Mouse (Mus musculus) forebrain, embryonic 10.5 days (tissue): ENCODE measurements around the gene Prpf40b. TPM values are rescaled to one million over a fixed set of nuclear protein-coding genes. Genes with fewer than 3 reads are reported as not detected.

ENCODE experiments used
- DNase-seq: peaks from one replicate; pipeline ENCODE4 v3.0.0-alpha.2; 2017; ENCODE audit warnings: low spot score; ENCODE audit errors: extremely low spot score
- H3K27ac ChIP-seq: fragments of 300-500 bp; sonication (generic); 2 replicates; pipeline ENCODE4 v1.5.1; 2016; ENCODE audit warnings: mild to moderate bottlenecking
- H3K27me3 ChIP-seq: fragments of 300-500 bp; sonication (generic); 2 replicates; pipeline ENCODE4 v1.6.1; 2016; ENCODE audit warnings: mild to moderate bottlenecking; ENCODE audit not compliant: poor library complexity, severe bottlenecking
- H3K36me3 ChIP-seq: fragments of 300-500 bp; sonication (generic); replicated peaks from 2 replicates; pipeline ENCODE4 v1.6.1; 2016; ENCODE audit warnings: mild to moderate bottlenecking, moderate library complexity
- H3K4me1 ChIP-seq: fragments of 300-500 bp; sonication (generic); 2 replicates; pipeline ENCODE4 v1.6.1; 2016
- H3K4me3 ChIP-seq: fragments of 300-500 bp; sonication (generic); 2 replicates; pipeline ENCODE4 v1.5.1; 2016; ENCODE audit warnings: mild to moderate bottlenecking, moderate library complexity
- H3K9me3 ChIP-seq: fragments of 300-500 bp; sonication (generic); 2 replicates; pipeline ENCODE4 v1.6.1; 2016; ENCODE audit warnings: mild to moderate bottlenecking, moderate library complexity
- WGBS: fragments of 180-500 bp; shearing (Covaris S2); methylation state at CpG from one replicate; pipeline ENCODE4 v1.1.7; 2016; 5-methylcytosine and 5-hydroxymethylcytosine counted together
- polyA plus RNA-seq: library from polyadenylated mRNA; unstranded; fragments of >200 nt; fragmentation: Nextera tagmentation; extraction: Ambion mirVana; gene quantifications from 2 replicates; pipeline ENCODE4 v1.2.1, GENCODE M21; 2016

Prpf40b gene
- polyA plus RNA-seq, 1 experiment from 2014 or later: 62.2 TPM

DNA sequence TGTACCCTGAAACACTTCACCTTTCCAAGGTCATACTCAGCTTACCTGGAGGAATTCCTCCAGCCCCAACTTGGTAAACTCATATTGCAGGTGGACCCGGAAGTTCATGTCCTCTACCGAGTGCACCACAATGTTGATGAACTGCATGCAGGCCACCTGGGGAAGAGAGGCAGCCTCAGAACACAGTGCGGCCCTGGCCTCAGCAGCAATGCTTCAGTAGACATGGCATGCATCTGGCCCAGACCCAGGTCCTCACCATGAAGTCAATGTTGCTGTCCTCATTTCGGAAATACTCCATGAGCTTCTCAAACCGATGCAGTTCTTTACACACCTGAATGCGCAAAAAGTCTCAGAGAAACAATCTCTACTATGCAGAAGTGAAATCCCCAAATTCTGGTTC, 30.7 kb downstream of the Prpf40b start:
- Histone ChIP-seq H3K36me3 (peaks cover 88% of the 10 kb centered on the region), H3K27ac (no peak overlapping the region), H3K9me3 (no peaks in the 10 kb centered on the region), H3K27me3 (no peaks in the 10 kb centered on the region), H3K4me3 (no peak overlapping the region), H3K4me1 (peaks cover 16% of the 10 kb centered on the region)
- DNase-seq: no peak
- WGBS: 95% methylated on average over 6 of the region's 6 CpGs

DNA sequence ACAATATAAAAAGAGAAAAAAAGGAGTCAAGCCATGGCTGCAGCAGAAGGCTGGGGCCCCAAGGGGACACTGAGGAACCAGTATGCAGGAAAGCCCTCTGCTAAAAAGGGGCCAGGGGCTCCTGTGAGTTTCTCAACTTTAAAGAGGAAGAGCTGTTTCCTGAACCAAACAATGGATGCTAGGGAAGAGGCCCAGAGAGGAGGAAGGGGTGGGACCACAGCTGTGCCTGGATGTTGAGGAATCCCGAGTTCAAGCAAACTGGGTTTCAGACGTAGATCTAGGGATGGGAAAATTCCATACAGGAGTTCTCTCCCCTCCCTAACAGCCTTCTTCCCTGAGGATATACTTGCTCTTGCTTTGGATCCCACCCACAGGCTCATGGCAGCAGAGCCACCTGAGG, 31.5 kb downstream of the Prpf40b start:
- no peak overlapping the region for H3K4me3 ChIP-seq
- H3K27ac ChIP-seq: no peak overlapping the region
- no peak for DNase-seq
- no peaks in the 10 kb centered on the region for H3K27me3 ChIP-seq
- H3K9me3 ChIP-seq: no peaks in the 10 kb centered on the region
- 53% methylated on average over 2 of the region's 2 CpGs for WGBS
- H3K36me3 ChIP-seq: peaks cover 80% of the 10 kb centered on the region
- H3K4me1 ChIP-seq: peaks cover 24% of the 10 kb centered on the region

DNA sequence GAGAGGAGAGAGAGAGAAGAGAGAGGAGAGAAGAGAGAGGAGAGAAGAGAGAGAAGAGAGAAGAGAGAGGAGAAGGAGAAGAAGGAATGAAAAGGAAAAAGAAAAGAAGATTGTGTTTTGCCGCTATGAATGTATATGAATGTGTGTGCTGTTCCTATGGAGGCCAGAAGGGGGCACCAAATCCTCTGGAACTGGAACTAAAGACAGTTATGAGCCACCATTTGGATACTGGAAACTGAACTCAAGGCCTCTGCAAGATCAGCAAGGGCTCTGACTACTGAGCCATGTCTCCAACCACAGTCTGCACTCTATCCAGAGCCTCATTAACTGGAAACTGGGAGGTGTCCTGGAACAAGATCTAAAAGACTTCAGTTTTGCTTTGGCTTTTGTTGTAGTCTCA, 32.1 kb downstream of the Prpf40b start:
- no peak for DNase-seq
- no peaks in the 10 kb centered on the region for H3K27me3 ChIP-seq
- H3K4me1 ChIP-seq: peaks cover 30% of the 10 kb centered on the region
- H3K36me3 ChIP-seq: peaks cover 75% of the 10 kb centered on the region
- H3K9me3 ChIP-seq: no peaks in the 10 kb centered on the region
- 86% methylated on average over 1 of the region's 1 CpGs for WGBS
- no peak overlapping the region for H3K4me3 ChIP-seq
- H3K27ac ChIP-seq: no peak overlapping the region

- Histone ChIP-seq H3K27ac (no peak overlapping the region), H3K27me3 (no peaks in the 10 kb centered on the region), H3K9me3 (no peaks in the 10 kb centered on the region), H3K4me3 (no peak overlapping the region), H3K4me1 (peaks cover 40% of the 10 kb centered on the region), H3K36me3 (peaks cover 69% of the 10 kb centered on the region)
- DNase-seq: no peak
- 92% methylated on average over 5 of the region's 5 CpGs for WGBS
Observed at GRCm38 (mm10) chr15:99328011-99328410, 33.1 kb downstream of the Prpf40b start.

- H3K9me3 ChIP-seq: no peaks in the 10 kb centered on the region
- WGBS: 80% methylated on average over 2 of the region's 2 CpGs
- H3K4me3 ChIP-seq: no peak overlapping the region
- DNase-seq: no peak
- peaks cover 58% of the 10 kb centered on the region for H3K4me1 ChIP-seq
- H3K27me3 ChIP-seq: no peaks in the 10 kb centered on the region
- peaks cover 53% of the 10 kb centered on the region for H3K36me3 ChIP-seq
- H3K27ac ChIP-seq: no peak overlapping the region
Observed at GRCm38 (mm10) chr15:99330324-99330723, 35.4 kb downstream of the Prpf40b start.

DNA sequence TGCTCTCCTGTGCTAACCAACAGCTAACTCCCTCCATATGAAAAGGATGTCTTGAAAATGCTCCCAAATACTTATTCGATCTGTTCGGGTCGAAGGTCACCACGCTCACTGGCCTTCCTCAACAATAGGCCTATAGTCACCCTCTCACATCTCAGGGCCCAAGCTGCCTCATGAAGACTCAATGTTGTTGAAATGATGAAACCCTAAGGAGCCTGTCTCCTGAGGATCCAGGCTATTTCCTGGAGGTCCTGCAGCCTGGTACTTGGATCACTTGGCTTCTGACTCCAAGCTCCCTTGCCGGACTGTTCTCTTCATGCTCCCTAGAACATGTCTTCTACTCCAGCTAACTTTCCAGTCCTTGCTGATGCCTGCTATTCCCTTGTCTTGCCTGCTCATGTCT, 36.5 kb downstream of the Prpf40b start:
- H3K36me3 ChIP-seq: peaks cover 46% of the 10 kb centered on the region
- 70% methylated on average over 5 of the region's 5 CpGs for WGBS

DNA sequence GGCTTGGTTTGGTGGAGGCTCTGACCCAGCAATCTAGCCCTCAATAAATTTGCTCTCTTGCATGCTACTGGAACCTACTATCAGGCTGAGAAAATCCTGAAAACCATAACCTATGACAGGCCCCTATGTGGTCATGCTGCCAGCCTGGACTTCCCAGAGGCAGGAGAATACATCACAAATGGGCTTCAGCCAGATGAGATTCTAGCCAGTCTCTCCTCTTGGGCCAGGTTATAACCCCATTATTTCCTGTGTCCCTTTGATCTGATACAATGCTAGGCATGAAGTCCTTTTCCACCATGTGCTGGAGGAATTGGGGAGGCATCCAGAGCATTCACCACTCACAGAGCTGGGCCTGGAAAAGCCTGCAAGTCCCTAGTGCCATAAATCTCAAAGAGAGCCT, 37.2 kb downstream of the Prpf40b start:
- no peak for DNase-seq
- no peak overlapping the region for H3K4me3 ChIP-seq
- H3K4me1 ChIP-seq: peaks cover 63% of the 10 kb centered on the region
- H3K27me3 ChIP-seq: no peaks in the 10 kb centered on the region
- peak overlapping the region; percentile 84 for H3K27ac ChIP-seq
- peaks cover 39% of the 10 kb centered on the region for H3K36me3 ChIP-seq
- H3K9me3 ChIP-seq: no peaks in the 10 kb centered on the region

More for the DNA sequence above, 36.5 kb downstream of the Prpf40b start:
- Histone ChIP-seq H3K4me3 (no peak overlapping the region), H3K9me3 (no peaks in the 10 kb centered on the region), H3K27ac (peak overlapping the region; percentile 84), H3K27me3 (no peaks in the 10 kb centered on the region), H3K4me1 (peaks cover 63% of the 10 kb centered on the region)
- no peak for DNase-seq

- Histone ChIP-seq H3K4me1 (peaks cover 63% of the 10 kb centered on the region), H3K27ac (peak overlapping the region; percentile 84), H3K9me3 (no peaks in the 10 kb centered on the region), H3K36me3 (peaks cover 29% of the 10 kb centered on the region), H3K27me3 (no peaks in the 10 kb centered on the region), H3K4me3 (no peak overlapping the region)
- WGBS: 54% methylated on average over 9 of the region's 9 CpGs
- DNase-seq: peak; percentile 59
Observed at GRCm38 (mm10) chr15:99332921-99333675, 38.2 kb downstream of the Prpf40b start.

- H3K4me3 ChIP-seq: no peak overlapping the region
- peaks cover 23% of the 10 kb centered on the region for H3K36me3 ChIP-seq
- WGBS: 91% methylated on average over 3 of the region's 3 CpGs
- H3K27ac ChIP-seq: peak overlapping the region; percentile 84
- no peaks in the 10 kb centered on the region for H3K27me3 ChIP-seq
- no peak for DNase-seq
- H3K9me3 ChIP-seq: no peaks in the 10 kb centered on the region
- H3K4me1 ChIP-seq: peaks cover 63% of the 10 kb centered on the region
Observed at GRCm38 (mm10) chr15:99333676-99334065, 38.8 kb downstream of the Prpf40b start.

GRCm38 (mm10) chr15:99334500-99334899, 39.6 kb downstream of the Prpf40b start:
- peaks cover 60% of the 10 kb centered on the region for H3K4me1 ChIP-seq
- WGBS: 92% methylated on average over 6 of the region's 6 CpGs

DNA sequence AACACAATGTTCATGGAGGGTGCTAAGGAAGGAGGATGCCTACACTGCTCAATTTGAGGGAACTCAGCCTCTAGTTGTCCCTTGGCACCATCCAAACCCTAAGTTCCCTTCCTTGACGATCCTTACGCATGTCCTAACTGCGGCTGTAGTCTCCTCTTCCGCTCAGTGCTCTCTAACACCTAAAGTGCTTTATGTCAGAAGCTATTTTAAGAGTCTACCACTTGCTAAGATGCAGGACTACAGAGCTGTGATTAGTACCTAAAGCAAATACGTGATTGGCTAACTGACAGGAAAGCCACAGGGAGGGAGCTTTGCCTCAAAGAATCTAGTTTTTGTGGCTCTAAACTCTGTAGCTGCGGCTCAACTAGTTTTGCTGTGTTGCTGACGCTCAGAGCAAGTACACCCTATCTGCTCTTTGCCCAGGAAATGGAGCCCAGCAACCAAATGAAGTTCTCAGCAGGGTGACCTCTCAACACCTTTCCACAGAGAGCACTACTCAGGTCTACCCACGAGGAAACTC, 41.0 kb downstream of the Prpf40b start:
- Histone ChIP-seq H3K36me3 (peaks cover 12% of the 10 kb centered on the region), H3K9me3 (no peaks in the 10 kb centered on the region), H3K27ac (no peak overlapping the region), H3K4me1 (peaks cover 60% of the 10 kb centered on the region), H3K4me3 (no peak overlapping the region), H3K27me3 (no peaks in the 10 kb centered on the region)
- 88% methylated on average over 8 of the region's 8 CpGs for WGBS
- DNase-seq: no peak

More at GRCm38 (mm10) chr15:99334500-99334899, 39.6 kb downstream of the Prpf40b start:
- no peak for DNase-seq
- Histone ChIP-seq H3K9me3 (no peaks in the 10 kb centered on the region), H3K36me3 (peaks cover 15% of the 10 kb centered on the region), H3K4me3 (no peak overlapping the region), H3K27me3 (no peaks in the 10 kb centered on the region), H3K27ac (0 out of 2 replicates have a peak overlapping the region, but pooled peaks have one; percentile 84)

- no peak overlapping the region for H3K27ac ChIP-seq
- 88% methylated on average over 2 of the region's 2 CpGs for WGBS
Observed at GRCm38 (mm10) chr15:99338916-99339315, 44.0 kb downstream of the Prpf40b start.

GRCm38 (mm10) chr15:99339669-99340068, 44.8 kb downstream of the Prpf40b start:
- no peaks in the 10 kb centered on the region for H3K27me3 ChIP-seq
- peaks cover 57% of the 10 kb centered on the region for H3K4me1 ChIP-seq
- no peaks in the 10 kb centered on the region for H3K9me3 ChIP-seq
- H3K4me3 ChIP-seq: no peak overlapping the region
- H3K27ac ChIP-seq: 0 out of 2 replicates have a peak overlapping the region, but pooled peaks have one; percentile 30
- DNase-seq: no peak
- peaks cover under 1% of the 10 kb centered on the region for H3K36me3 ChIP-seq
- 71% methylated on average over 6 of the region's 6 CpGs for WGBS

More at GRCm38 (mm10) chr15:99338916-99339315, 44.0 kb downstream of the Prpf40b start:
- Histone ChIP-seq H3K27me3 (no peaks in the 10 kb centered on the region), H3K9me3 (no peaks in the 10 kb centered on the region), H3K4me1 (peaks cover 57% of the 10 kb centered on the region), H3K36me3 (peaks cover 3% of the 10 kb centered on the region), H3K4me3 (no peak overlapping the region)
- DNase-seq: no peak
